Mouse (Mus musculus): ENCODE results near the gene Mapk12.

Gene Mapk12

GRCm38 (mm10) chr15:89098616-89099015, 41.9 kb downstream of the Mapk12 start:
- no peak for DNase-seq (ENCODE audit: low spot score in 2 of 2)

GRCm38 (mm10) chr15:89097450-89097849, 43.1 kb downstream of the Mapk12 start:
- no peak for DNase-seq (ENCODE audit: low spot score in 2 of 2)

- DNase-seq (ENCODE audit: low spot score in 2 of 2): no peak
Observed at GRCm38 (mm10) chr15:89092181-89092580, 48.3 kb downstream of the Mapk12 start.

GRCm38 (mm10) chr15:89090662-89091061, 49.8 kb downstream of the Mapk12 start:
- DNase-seq (ENCODE audit: low spot score in 2 of 2): no peak

GRCm38 (mm10) chr15:89089248-89090051, 51.1 kb downstream of the Mapk12 start:
- DNase-seq (ENCODE audit: low spot score in 2 of 2): no peak

GRCm38 (mm10) chr15:89088607-89089247, 51.8 kb downstream of the Mapk12 start, which contains the start of gene Selenoo:
TSS of gene Selenoo (plus strand) at chr15:89089084.
- DNase-seq (ENCODE audit: low spot score in 2 of 2): peak; percentile 85 to 87

GRCm38 (mm10) chr15:89084826-89085225, 55.7 kb downstream of the Mapk12 start:
- DNase-seq (ENCODE audit: low spot score in 2 of 2): no peak

GRCm38 (mm10) chr15:89083906-89084305, 56.6 kb downstream of the Mapk12 start:
- no peak for DNase-seq (ENCODE audit: low spot score in 2 of 2)
